Mouse (Mus musculus) mature B cell (primary cell): ENCODE measurements around the gene Siah2.

ENCODE experiments used
- in situ Hi-C: fragments of 300-500 bp; cut with MboI; formaldehyde crosslinking; loops from 2 replicates; pipeline ENCODE4 v1.14.3; 2019

Gene Siah2

DNA sequence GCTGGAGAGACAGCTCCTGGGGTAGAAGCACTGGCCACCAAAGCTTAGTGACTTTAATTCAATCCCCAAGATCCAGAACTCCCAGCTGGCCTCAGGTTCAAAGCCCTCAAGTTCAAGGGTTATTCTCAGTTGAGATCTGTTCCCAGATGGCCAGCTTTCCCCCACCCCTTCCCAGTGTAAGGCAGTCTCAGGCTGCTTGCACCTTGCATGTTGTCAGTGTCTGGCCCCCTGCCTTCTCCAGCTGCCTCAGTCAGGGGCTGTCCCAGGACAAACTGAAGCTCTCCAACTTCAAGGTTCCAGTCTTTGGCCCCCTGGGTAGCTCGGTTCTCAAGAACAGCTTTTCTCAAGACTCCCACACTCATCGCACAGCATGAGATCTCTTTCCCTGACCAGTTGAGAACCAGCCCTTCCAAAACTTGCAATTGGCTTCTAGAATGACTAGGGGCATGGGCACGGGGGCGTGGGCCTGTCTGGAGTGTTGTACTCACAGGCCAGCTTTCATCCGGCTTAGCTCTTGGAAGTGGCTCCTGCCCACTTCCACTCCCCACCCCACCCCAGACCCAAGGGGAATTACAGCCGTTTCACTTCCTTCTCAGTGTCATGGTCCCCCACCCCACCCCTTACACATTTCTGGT lies 20.5 kb downstream of the Siah2 start:
- in situ Hi-C loops, result no loop called here

GRCm38 (mm10) chr3:58663970-58664369 lies 28.2 kb downstream of the Siah2 start:
- in situ Hi-C loops, result no loop called here

GRCm38 (mm10) chr3:58660636-58661035 lies 31.6 kb downstream of the Siah2 start:
- in situ Hi-C loops, result no loop called here

GRCm38 (mm10) chr3:58657356-58657755 lies 34.8 kb downstream of the Siah2 start:
- in situ Hi-C loops, result loop anchor here (10.0 kb wide), 1 partner anchor 127 kb away; no protein-coding TSS in a partner anchor

DNA sequence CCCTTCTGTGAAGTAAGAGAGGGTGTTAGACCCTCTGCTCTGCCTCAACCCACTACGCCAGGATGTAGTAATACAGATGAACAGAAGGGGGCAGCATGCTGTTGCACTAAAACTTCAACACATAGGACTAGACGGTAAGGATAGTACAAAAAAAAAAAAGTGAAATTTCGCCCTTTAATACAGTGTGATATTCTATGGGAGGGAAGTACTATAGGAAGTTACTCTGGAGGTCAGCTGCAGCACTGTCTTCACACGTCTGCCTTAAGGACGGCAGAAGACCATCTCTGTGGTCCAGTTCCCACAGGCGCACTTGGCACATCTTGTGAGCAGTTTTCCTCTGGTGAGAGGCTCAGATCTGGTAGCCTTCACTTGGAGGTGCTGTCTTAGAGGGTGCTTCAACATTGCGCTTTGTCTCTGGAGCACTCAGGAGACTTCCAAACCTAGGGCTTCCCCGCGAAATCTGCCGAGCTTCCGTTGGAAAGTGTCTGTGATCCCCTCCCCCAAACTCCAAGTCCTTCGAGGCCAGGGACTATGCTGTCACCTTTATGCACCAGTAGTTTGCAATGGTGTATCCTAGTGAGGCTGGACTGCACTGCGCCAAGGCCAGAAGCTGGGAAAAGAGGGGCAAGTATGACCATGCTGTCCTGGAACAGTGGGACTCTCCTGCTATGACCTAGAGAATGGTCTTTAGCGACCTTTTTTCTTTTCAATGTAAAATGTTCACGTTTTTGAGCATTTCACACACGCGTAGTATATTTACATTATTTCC lies 36.7 kb downstream of the Siah2 start:
- in situ Hi-C loops, result loop anchor here (10.0 kb wide), 1 partner anchor 129 kb away; no protein-coding TSS in a partner anchor

GRCm38 (mm10) chr3:58653907-58654306 lies 38.3 kb downstream of the Siah2 start:
- in situ Hi-C loops, result loop anchor here (10.0 kb wide), 1 partner anchor 131 kb away; no protein-coding TSS in a partner anchor

- in situ Hi-C loops, result loop anchor here (10.0 kb wide), 1 partner anchor 134 kb away; no protein-coding TSS in a partner anchor
Measured at GRCm38 (mm10) chr3:58650328-58650727, 41.9 kb downstream of the Siah2 start.

GRCm38 (mm10) chr3:58647179-58647578 lies 45.0 kb downstream of the Siah2 start:
- in situ Hi-C loops, result no loop called here

DNA sequence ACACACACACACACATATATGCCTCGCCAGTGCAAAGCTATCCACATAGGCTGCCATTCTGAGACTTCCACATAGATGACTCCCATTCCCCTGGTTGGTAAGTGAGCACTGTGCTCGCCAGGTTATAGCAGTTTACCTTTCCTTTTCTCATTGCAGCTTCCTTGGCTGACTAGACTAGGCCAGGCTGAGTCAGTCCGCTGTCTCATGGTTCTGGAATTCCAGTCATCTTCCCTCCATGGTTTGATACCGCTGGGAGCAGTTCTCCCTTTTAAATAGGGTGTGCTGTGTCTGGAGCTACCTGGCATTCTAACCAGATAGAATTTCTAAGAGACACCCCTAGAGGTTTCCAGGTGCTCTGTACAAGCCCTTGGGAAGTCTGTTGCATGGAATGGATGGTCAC lies 46.0 kb downstream of the Siah2 start:
- in situ Hi-C loops, result no loop called here

GRCm38 (mm10) chr3:58636406-58637295 lies 55.5 kb downstream of the Siah2 start, which contains the start of gene Erich6:
TSS of gene Erich6 (minus strand) at chr3:58637207.
- in situ Hi-C loops, result no loop called here

- in situ Hi-C loops, result no loop called here
Measured at GRCm38 (mm10) chr3:58631693-58632092, 60.5 kb downstream of the Siah2 start.

DNA sequence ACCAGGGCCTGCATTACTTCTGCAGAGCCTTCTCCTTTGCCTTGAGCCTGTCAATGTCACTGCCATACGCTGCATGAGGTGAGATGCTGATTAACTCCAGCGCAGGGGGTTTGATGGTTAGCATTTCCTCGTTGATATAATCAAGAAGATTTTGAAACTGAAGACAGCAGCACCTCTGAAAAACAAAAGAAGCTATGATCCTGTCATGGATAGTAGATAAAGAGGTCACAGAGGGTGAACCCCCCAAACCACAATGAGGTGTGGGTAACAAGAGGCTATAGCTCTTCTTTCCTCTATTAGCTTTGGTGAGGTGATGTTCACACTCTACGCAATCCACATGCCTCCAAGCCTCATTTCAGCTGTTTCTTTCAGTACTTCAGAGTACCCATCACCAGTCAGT lies 67.2 kb downstream of the Siah2 start:
- in situ Hi-C loops, result no loop called here
